In the genomic region with DNA sequence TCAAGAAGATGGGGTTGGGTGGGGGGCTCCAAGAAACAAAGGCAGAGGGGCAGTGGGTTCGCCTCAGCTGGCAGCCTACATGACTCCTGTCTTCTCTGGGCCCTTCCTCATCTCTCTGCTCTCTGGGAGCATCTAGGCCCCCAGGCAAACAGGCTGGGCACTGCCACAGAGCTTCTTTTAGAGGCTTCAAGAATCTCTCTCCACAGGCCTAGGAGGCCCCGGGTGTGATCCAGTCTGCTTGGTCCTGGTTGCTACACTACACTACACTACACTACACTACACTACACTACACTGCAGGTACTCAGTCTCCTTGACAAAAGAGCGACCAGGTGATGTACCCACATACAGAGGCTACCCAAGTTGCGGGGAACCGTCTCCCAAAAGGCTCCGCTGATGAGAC, we compare ENCODE assay signal across 27 mouse cellular contexts. TPM values are rescaled to one million over a fixed set of nuclear protein-coding genes. Genes with fewer than 3 reads are reported as not detected.
A peak's percentile ranks its signal among the peaks of the same experiment; 100 is the strongest.
DNase-seq lines count a peak whose midpoint lies in the region; ATAC-seq and TF ChIP-seq lines count a peak whose summit lies in the region.
"Had no signal": no experiment of that assay in that cellular context is flagged by ENCODE, and none has a peak within 500 bp of the region (broad histone marks: within the 10 kb centered on the region; RNA-seq: fewer than 3 reads in every experiment).

No protein-coding gene starts in this region.

- DNase-seq in neural tube, embryonic 11.5 days (ENCODE audit: low spot score): peak; percentile 36
- no peak for DNase-seq in neural tube, embryonic 10.5 days (ENCODE audit: extremely low spot score, low spot score)
- no peak for DNase-seq in stomach, postnatal 0 days (ENCODE audit: low spot score)
- DNase-seq: adrenal gland, postnatal 25 days; cerebellum, adult 2 months; gastrocnemius, postnatal 10 days; heart, adult 18-20 months; kidney, adult 9 months; kidney, postnatal 4 days; lung, embryonic 14.5 days; spleen, adult 18-20 months had no signal

- TF ChIP-seq EP300 in stomach, postnatal 0 days (optimal IDR thresholded peaks at IDR 0.05): no peak

- peak overlapping the region; percentile 35 for H3K9ac ChIP-seq in neural tube, embryonic 11.5 days (ENCODE audit: low read length)
- H3K9ac ChIP-seq in hindbrain, embryonic 15.5 days: peak overlapping the region; percentile 56
- peak overlapping the region; percentile 52 for H3K9ac ChIP-seq in midbrain, embryonic 15.5 days
- no peak overlapping the region for H3K9ac ChIP-seq in stomach, postnatal 0 days (ENCODE audit: low read length)
- no peak overlapping the region for H3K9ac ChIP-seq in intestine, embryonic 15.5 days
- H3K9ac ChIP-seq: lung, embryonic 14.5 days had no signal

- ATAC-seq in neural tube, embryonic 11.5 days (ENCODE audit: insufficient read depth, low FRiP score, low TSS enrichment): no peak
- ATAC-seq in hindbrain, embryonic 15.5 days (ENCODE audit: low FRiP score, low read depth): no peak
- ATAC-seq in midbrain, embryonic 15.5 days (replicated peaks): no peak
- no peak for ATAC-seq in stomach, postnatal 0 days (ENCODE audit: low FRiP score, low TSS enrichment)
- ATAC-seq in megakaryocyte-erythroid progenitor cell, adult 5-6 weeks (replicated peaks; ENCODE audit: low FRiP score, low TSS enrichment, poor library complexity, severe bottlenecking): no peak
- ATAC-seq in intestine, embryonic 15.5 days: no peak
- ATAC-seq: activated CD4-positive, CD25-positive, alpha-beta regulatory T cell, adult 4 months; Patski had no signal

- peak overlapping the region; percentile 42; the same call in 1 of the 2 replicates for H3K27ac ChIP-seq in neural tube, embryonic 11.5 days (ENCODE audit: low read depth, low read length)
- H3K27ac ChIP-seq in hindbrain, embryonic 15.5 days (replicated peaks): peak overlapping the region; percentile 81
- peak overlapping the region; percentile 77 for H3K27ac ChIP-seq in midbrain, embryonic 15.5 days
- no peak overlapping the region for H3K27ac ChIP-seq in stomach, postnatal 0 days (replicated peaks)
- H3K27ac ChIP-seq in intestine, embryonic 15.5 days: no peak overlapping the region
- H3K27ac ChIP-seq: macrophage had no signal

- no peak for TF ChIP-seq CTCF in stomach, postnatal 0 days (IDR thresholded peaks at IDR 0.05; ENCODE audit: low read depth)

- H3K4me2 ChIP-seq in neural tube, embryonic 11.5 days (ENCODE audit: low read depth): peak overlapping the region; percentile 27
- peak overlapping the region; percentile 64 for H3K4me2 ChIP-seq in hindbrain, embryonic 15.5 days
- peak overlapping the region; percentile 54 for H3K4me2 ChIP-seq in midbrain, embryonic 15.5 days
- H3K4me2 ChIP-seq in stomach, postnatal 0 days (replicated peaks; ENCODE audit: low read depth): no peak overlapping the region
- no peak overlapping the region for H3K4me2 ChIP-seq in intestine, embryonic 15.5 days (replicated peaks)
- H3K4me2 ChIP-seq: lung, embryonic 14.5 days had no signal

- 3% methylated on average over 6 of the region's 6 CpGs for WGBS in neural tube, embryonic 11.5 days
- 4% methylated on average over 6 of the region's 6 CpGs for WGBS in hindbrain, embryonic 15.5 days
- 12% methylated on average over 6 of the region's 6 CpGs for whole genome bisulfite sequencing in midbrain, embryonic 15.5 days
- 6% methylated on average over 6 of the region's 6 CpGs for WGBS in stomach, postnatal 0 days
- WGBS in intestine, embryonic 15.5 days: 4% methylated on average over 6 of the region's 6 CpGs

- no peaks in the 10 kb centered on the region for H3K36me3 ChIP-seq in neural tube, embryonic 11.5 days (ENCODE audit: control insufficient read depth, insufficient read depth, low read length)
- H3K36me3 ChIP-seq in hindbrain, embryonic 15.5 days: no peaks in the 10 kb centered on the region
- no peaks in the 10 kb centered on the region for H3K36me3 ChIP-seq in midbrain, embryonic 15.5 days (replicated peaks)
- no peaks in the 10 kb centered on the region for H3K36me3 ChIP-seq in stomach, postnatal 0 days (ENCODE audit: control insufficient read depth, insufficient read depth, low read length)
- no peaks in the 10 kb centered on the region for H3K36me3 ChIP-seq in intestine, embryonic 15.5 days

- H3K4me3 ChIP-seq in neural tube, embryonic 11.5 days (ENCODE audit: low read depth, low read length): peak overlapping the region; percentile 27
- peak overlapping the region; percentile 48 for H3K4me3 ChIP-seq in hindbrain, embryonic 15.5 days
- peak overlapping the region; percentile 46 for H3K4me3 ChIP-seq in midbrain, embryonic 15.5 days
- H3K4me3 ChIP-seq in stomach, postnatal 0 days (ENCODE audit: low read depth, low read length): no peak overlapping the region
- H3K4me3 ChIP-seq in intestine, embryonic 15.5 days (replicated peaks): no peak overlapping the region

- peaks cover 93% of the 10 kb centered on the region for H3K27me3 ChIP-seq in neural tube, embryonic 11.5 days (ENCODE audit: control insufficient read depth, insufficient read depth, low read length)
- peaks cover 49% of the 10 kb centered on the region for H3K27me3 ChIP-seq in hindbrain, embryonic 15.5 days
- H3K27me3 ChIP-seq in midbrain, embryonic 15.5 days (replicated peaks): peaks cover 54% of the 10 kb centered on the region
- peaks cover 35% of the 10 kb centered on the region for H3K27me3 ChIP-seq in stomach, postnatal 0 days (ENCODE audit: control insufficient read depth, insufficient read depth, low read length)
- peaks cover 91% of the 10 kb centered on the region for H3K27me3 ChIP-seq in intestine, embryonic 15.5 days (replicated peaks)

- peaks cover 11% of the 10 kb centered on the region for H3K4me1 ChIP-seq in neural tube, embryonic 11.5 days (ENCODE audit: control insufficient read depth, insufficient read depth, low read length)
- H3K4me1 ChIP-seq in hindbrain, embryonic 15.5 days (replicated peaks): peaks cover 10% of the 10 kb centered on the region
- H3K4me1 ChIP-seq in midbrain, embryonic 15.5 days: peaks cover 18% of the 10 kb centered on the region
- H3K4me1 ChIP-seq in stomach, postnatal 0 days (replicated peaks; ENCODE audit: control insufficient read depth, insufficient read depth): no peaks in the 10 kb centered on the region
- no peaks in the 10 kb centered on the region; the same call in 1 of the 2 replicates for H3K4me1 ChIP-seq in intestine, embryonic 15.5 days (replicated peaks)

- no peaks in the 10 kb centered on the region for H3K9me3 ChIP-seq in neural tube, embryonic 11.5 days (ENCODE audit: control insufficient read depth, low read length)
- H3K9me3 ChIP-seq in hindbrain, embryonic 15.5 days: no peaks in the 10 kb centered on the region
- no peaks in the 10 kb centered on the region for H3K9me3 ChIP-seq in midbrain, embryonic 15.5 days
- H3K9me3 ChIP-seq in stomach, postnatal 0 days (ENCODE audit: control insufficient read depth, low read length): no peaks in the 10 kb centered on the region
- no peaks in the 10 kb centered on the region for H3K9me3 ChIP-seq in intestine, embryonic 15.5 days

RNA-seq across cellular contexts. Expression of gene Lhx5, which starts 1.8 kb away (rescaled TPM):
- polyA plus RNA-seq in neural tube, embryonic 11.5 days (2014; fragmentation: Nextera tagmentation; extraction: Ambion mirVana): 29.9 and 31.2 TPM in 2 replicates
- polyA plus RNA-seq in hindbrain, embryonic 15.5 days (2015; fragmentation: Nextera tagmentation; extraction: Ambion mirVana): 26.3 and 31.4 TPM in 2 replicates
- polyA plus RNA-seq in midbrain, embryonic 15.5 days (2015; fragmentation: Nextera tagmentation; extraction: Ambion mirVana): 36.8 and 41.5 TPM in 2 replicates
- polyA plus RNA-seq in stomach, postnatal 0 days (2015; fragmentation: Nextera tagmentation; extraction: Ambion mirVana): 0.16 and 0.18 TPM in 2 replicates
- total RNA-seq in megakaryocyte-erythroid progenitor cell, adult 5-6 weeks (2014; fragmentation: Nextera tagmentation): not detected in 2 replicates
- total RNA-seq in megakaryocyte-erythroid progenitor cell, adult 5-6 weeks (2017): not detected in 2 replicates
- polyA plus RNA-seq in intestine, embryonic 15.5 days (2015; fragmentation: Nextera tagmentation; extraction: Ambion mirVana): 0.08 TPM in 1 of 2 replicates, not detected in the other
- total RNA-seq: adrenal gland, postnatal 25 days; common myeloid progenitor, adult 5-6 weeks; gastrocnemius, postnatal 10 days; heart, adult 18-20 months; hematopoietic stem cell, adult 5-6 weeks; layer of hippocampus, postnatal 25 days; left cerebral cortex, postnatal 36 days; liver, adult 2 months had no signal
- polyA plus RNA-seq: activated CD4-positive, CD25-positive, alpha-beta regulatory T cell, adult 4 months; C2C12; embryonic facial prominence, embryonic 14.5 days; heart, embryonic 14.5 days; liver, adult 2 months; lung, embryonic 14.5 days; macrophage had no signal

RNA-seq across cellular contexts. Expression of gene Sdsl, which starts 42.9 kb away (rescaled TPM):
- 5.3 and 5.9 TPM in 2 replicates for polyA plus RNA-seq in neural tube, embryonic 11.5 days (2014; fragmentation: Nextera tagmentation; extraction: Ambion mirVana)
- 6.5 and 6.9 TPM in 2 replicates for polyA plus RNA-seq in hindbrain, embryonic 15.5 days (2015; fragmentation: Nextera tagmentation; extraction: Ambion mirVana)
- 5.6 and 6.0 TPM in 2 replicates for polyA plus RNA-seq in midbrain, embryonic 15.5 days (2015; fragmentation: Nextera tagmentation; extraction: Ambion mirVana)
- polyA plus RNA-seq in stomach, postnatal 0 days (2015; fragmentation: Nextera tagmentation; extraction: Ambion mirVana): 16.2 and 16.8 TPM in 2 replicates
- 59.5 and 72.1 TPM in 2 replicates for total RNA-seq in megakaryocyte-erythroid progenitor cell, adult 5-6 weeks (2014; fragmentation: Nextera tagmentation)
- 58.5 and 67.3 TPM in 2 replicates for total RNA-seq in megakaryocyte-erythroid progenitor cell, adult 5-6 weeks (2017)
- polyA plus RNA-seq in intestine, embryonic 15.5 days (2015; fragmentation: Nextera tagmentation; extraction: Ambion mirVana): 14.0 and 18.0 TPM in 2 replicates
- polyA plus RNA-seq: activated CD4-positive, CD25-positive, alpha-beta regulatory T cell, adult 4 months; macrophage had no signal

RNA-seq across cellular contexts. Expression of gene Sds, which starts 46.6 kb away (rescaled TPM):
- polyA plus RNA-seq in neural tube, embryonic 11.5 days (2014; fragmentation: Nextera tagmentation; extraction: Ambion mirVana): not detected in 2 replicates
- not detected in 2 replicates for polyA plus RNA-seq in hindbrain, embryonic 15.5 days (2015; fragmentation: Nextera tagmentation; extraction: Ambion mirVana)
- 0.36 TPM in 1 of 2 replicates, not detected in the other for polyA plus RNA-seq in midbrain, embryonic 15.5 days (2015; fragmentation: Nextera tagmentation; extraction: Ambion mirVana)
- polyA plus RNA-seq in stomach, postnatal 0 days (2015; fragmentation: Nextera tagmentation; extraction: Ambion mirVana): not detected in 2 replicates
- total RNA-seq in megakaryocyte-erythroid progenitor cell, adult 5-6 weeks (2014; fragmentation: Nextera tagmentation): not detected in 2 replicates
- not detected in 2 replicates for total RNA-seq in megakaryocyte-erythroid progenitor cell, adult 5-6 weeks (2017)
- polyA plus RNA-seq in intestine, embryonic 15.5 days (2015; fragmentation: Nextera tagmentation; extraction: Ambion mirVana): not detected in 2 replicates
- total RNA-seq: adrenal gland, postnatal 25 days; common myeloid progenitor, adult 5-6 weeks; gastrocnemius, postnatal 10 days; hematopoietic stem cell, adult 5-6 weeks; left cerebral cortex, postnatal 36 days had no signal
- polyA plus RNA-seq: activated CD4-positive, CD25-positive, alpha-beta regulatory T cell, adult 4 months; embryonic facial prominence, embryonic 14.5 days; heart, embryonic 14.5 days; lung, embryonic 14.5 days; macrophage; stomach, embryonic 14.5 days had no signal

Comparison
In these comparisons a context has a peak if more than half of its experiments do, and no peak if none do; other contexts are left out.
1. H3K27ac ChIP-seq: peak in neural tube, embryonic 11.5 days (single experiment), hindbrain, embryonic 15.5 days (single experiment) and midbrain, embryonic 15.5 days (single experiment); none in stomach, postnatal 0 days (single experiment) and intestine, embryonic 15.5 days (single experiment).
2. H3K4me2 ChIP-seq: peak in neural tube, embryonic 11.5 days (single experiment), hindbrain, embryonic 15.5 days (single experiment) and midbrain, embryonic 15.5 days (single experiment); none in stomach, postnatal 0 days (single experiment) and intestine, embryonic 15.5 days (single experiment).
3. H3K4me3 ChIP-seq: peak in neural tube, embryonic 11.5 days (single experiment), hindbrain, embryonic 15.5 days (single experiment) and midbrain, embryonic 15.5 days (single experiment); none in stomach, postnatal 0 days (single experiment) and intestine, embryonic 15.5 days (single experiment).
4. H3K9ac ChIP-seq: peak in neural tube, embryonic 11.5 days (single experiment), hindbrain, embryonic 15.5 days (single experiment) and midbrain, embryonic 15.5 days (single experiment); none in stomach, postnatal 0 days (single experiment) and intestine, embryonic 15.5 days (single experiment).
5. RNA of gene Lhx5, which starts 1.8 kb away (polyA plus RNA-seq): 36.8 to 41.5 TPM in midbrain, embryonic 15.5 days, 26.3 to 31.4 TPM in hindbrain, embryonic 15.5 days and 29.9 to 31.2 TPM in neural tube, embryonic 11.5 days; 0.16 to 0.18 TPM in stomach, postnatal 0 days and 0.08 TPM in intestine, embryonic 15.5 days; every median in the first group is over 10 times any median in the second.